Mouse (Mus musculus) splenic B cell, adult 2 months (primary cell): ENCODE results near the gene Pts.

ENCODE experiments used
- DNase-seq: peaks from one replicate; pipeline ENCODE4 v3.0.0-alpha.2; 2011; ENCODE audit warnings: low read depth, low spot score
- H3K27me3 ChIP-seq: 2 replicates; pipeline ENCODE4 v1.6.1; 2012; ENCODE audit warnings: mild to moderate bottlenecking, low read length, moderate library complexity, mixed read lengths; ENCODE audit not compliant: control insufficient read depth, poor library complexity, insufficient read depth, severe bottlenecking
- H3K36me3 ChIP-seq: 2 replicates; pipeline ENCODE4 v1.6.1; 2012; ENCODE audit warnings: mild to moderate bottlenecking, low read length, moderate library complexity, mixed read lengths; ENCODE audit not compliant: control insufficient read depth, poor library complexity, insufficient read depth, severe bottlenecking

Gene Pts

DNA sequence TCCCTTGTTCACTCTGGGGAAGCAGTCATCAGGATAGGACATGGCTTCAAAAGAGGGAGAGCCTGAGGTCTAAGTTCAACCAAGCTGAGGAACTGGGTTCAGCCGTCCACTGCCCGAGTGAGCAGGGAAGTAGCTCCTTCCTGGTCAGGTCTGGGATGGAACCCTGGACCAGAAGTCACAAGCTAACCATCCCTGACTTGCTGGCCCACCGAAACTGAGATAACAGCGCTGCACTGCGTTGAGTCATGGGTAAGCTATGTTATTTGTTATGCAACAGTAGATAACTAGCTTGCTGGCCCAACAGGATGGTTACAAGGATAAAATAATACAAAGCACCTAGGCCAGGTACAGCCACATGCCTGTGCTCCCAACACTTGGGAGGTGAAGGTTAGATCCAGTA lies 13.1 kb downstream of the Pts start:
- DNase-seq, result no peak
- H3K27me3 ChIP-seq, result no peaks in the 10 kb centered on the region; the same call in 1 of the 2 replicates

GRCm38 (mm10) chr9:50507570-50507969 lies 21.0 kb downstream of the Pts start:
- no peaks in the 10 kb centered on the region for H3K36me3 ChIP-seq
- H3K27me3 ChIP-seq, result no peaks in the 10 kb centered on the region; the same call in 1 of the 2 replicates
- no peak for DNase-seq

More for the DNA sequence above, 13.1 kb downstream of the Pts start:
- no peaks in the 10 kb centered on the region for H3K36me3 ChIP-seq

DNA sequence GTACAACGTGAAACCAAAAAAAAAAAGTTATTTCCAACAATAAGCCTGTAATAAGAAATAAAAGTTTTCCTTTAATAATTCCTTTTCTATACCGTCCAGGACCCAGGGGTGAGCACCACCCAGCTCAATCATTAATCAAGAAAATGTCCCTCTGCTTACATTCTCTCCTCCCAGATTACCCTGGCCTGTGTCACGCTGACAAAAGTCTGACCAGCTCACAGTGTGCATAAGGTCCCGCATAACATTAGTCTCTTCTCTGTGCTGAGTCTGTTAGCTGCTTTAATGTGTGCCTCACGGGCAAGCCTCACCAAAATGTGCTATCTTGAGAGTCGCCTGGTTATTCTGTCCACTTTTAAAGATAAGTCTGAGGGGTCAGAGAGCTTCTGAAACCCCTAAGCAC lies 23.1 kb downstream of the Pts start:
- H3K27me3 ChIP-seq, result no peaks in the 10 kb centered on the region
- no peak for DNase-seq
- no peaks in the 10 kb centered on the region for H3K36me3 ChIP-seq

- Histone ChIP-seq H3K36me3 (no peaks in the 10 kb centered on the region), H3K27me3 (no peaks in the 10 kb centered on the region)
- no peak for DNase-seq
These were observed 25.6 kb downstream of the Pts start for GRCm38 (mm10) chr9:50502949-50503348.

- no peaks in the 10 kb centered on the region for H3K36me3 ChIP-seq
- DNase-seq, result peak; percentile 53
- H3K27me3 ChIP-seq, result no peaks in the 10 kb centered on the region
These were observed 27.5 kb downstream of the Pts start for GRCm38 (mm10) chr9:50500974-50501501.

- H3K27me3 ChIP-seq, result no peaks in the 10 kb centered on the region
- no peaks in the 10 kb centered on the region for H3K36me3 ChIP-seq
- DNase-seq, result no peak
These were observed 28.0 kb downstream of the Pts start for GRCm38 (mm10) chr9:50500467-50500973.

- no peak for DNase-seq
- no peaks in the 10 kb centered on the region for H3K36me3 ChIP-seq
- H3K27me3 ChIP-seq, result no peaks in the 10 kb centered on the region
These were observed 28.7 kb downstream of the Pts start for GRCm38 (mm10) chr9:50499781-50500180.

DNA sequence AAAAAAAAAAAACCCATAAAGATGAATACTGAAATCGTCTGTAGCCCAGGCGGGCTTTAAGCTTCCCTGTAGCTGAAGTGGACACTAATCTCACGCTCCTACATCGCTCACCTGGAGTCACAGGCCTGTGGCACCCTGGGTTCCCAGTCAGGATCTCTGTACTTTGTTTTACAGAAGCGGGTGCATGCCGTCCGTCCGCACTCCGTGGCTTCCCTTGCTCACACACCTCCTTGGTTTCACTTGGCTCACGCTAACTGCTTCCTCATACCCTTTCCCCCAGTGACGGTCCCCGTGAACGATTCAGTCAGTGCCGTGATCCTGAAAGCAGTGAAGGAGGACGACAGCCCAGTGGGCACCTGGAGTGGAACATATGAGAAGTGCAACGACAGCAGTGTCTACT lies 29.7 kb downstream of the Pts start:
- DNase-seq, result peak; percentile 11
- no peaks in the 10 kb centered on the region for H3K36me3 ChIP-seq
- no peaks in the 10 kb centered on the region; the same call in 1 of the 2 replicates for H3K27me3 ChIP-seq

DNA sequence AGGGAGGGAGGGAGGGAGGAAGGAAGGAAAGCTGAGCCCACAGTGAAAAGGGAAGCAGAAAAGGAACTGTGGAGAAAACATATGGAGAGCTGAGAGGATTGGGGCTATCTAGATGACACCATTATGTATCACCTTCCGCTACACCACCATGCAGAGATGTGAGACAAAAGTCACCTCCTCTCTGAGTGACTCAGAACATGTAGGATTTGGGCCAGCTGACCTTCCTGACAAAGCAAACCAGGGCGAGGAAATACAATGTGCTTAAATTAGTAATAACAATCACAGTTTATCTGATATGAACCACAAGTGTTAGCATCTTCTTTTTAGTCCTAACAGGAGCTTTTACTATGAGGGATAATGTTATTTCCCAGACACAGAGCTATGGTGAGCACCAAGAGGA lies 31.0 kb downstream of the Pts start:
- DNase-seq, result no peak
- Histone ChIP-seq H3K36me3 (no peaks in the 10 kb centered on the region), H3K27me3 (no peaks in the 10 kb centered on the region; the same call in 1 of the 2 replicates)

- DNase-seq, result no peak
- Histone ChIP-seq H3K27me3 (no peaks in the 10 kb centered on the region; the same call in 1 of the 2 replicates), H3K36me3 (no peaks in the 10 kb centered on the region)
These were observed 31.4 kb downstream of the Pts start for GRCm38 (mm10) chr9:50497076-50497475.

DNA sequence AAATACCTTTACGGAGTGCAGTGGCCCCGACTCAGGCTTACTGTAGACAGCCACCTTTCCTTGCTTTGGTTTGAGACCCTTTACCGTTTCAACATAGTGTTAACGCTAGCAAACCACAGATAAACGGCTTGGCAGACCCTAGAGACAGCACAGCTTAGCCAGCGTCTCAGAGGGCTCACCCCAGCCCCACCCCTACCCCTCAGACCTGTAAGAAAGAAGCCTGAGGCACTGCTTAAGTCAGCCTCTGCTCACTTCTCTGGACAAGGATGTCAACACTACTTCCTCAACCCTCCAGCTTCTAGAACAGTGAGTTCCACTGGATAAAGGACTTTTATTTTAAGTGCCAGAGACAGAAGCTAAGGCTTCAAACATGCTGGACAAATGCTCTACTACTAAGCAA lies 32.0 kb downstream of the Pts start:
- H3K27me3 ChIP-seq, result no peaks in the 10 kb centered on the region; the same call in 1 of the 2 replicates
- H3K36me3 ChIP-seq, result no peaks in the 10 kb centered on the region
- no peak for DNase-seq

DNA sequence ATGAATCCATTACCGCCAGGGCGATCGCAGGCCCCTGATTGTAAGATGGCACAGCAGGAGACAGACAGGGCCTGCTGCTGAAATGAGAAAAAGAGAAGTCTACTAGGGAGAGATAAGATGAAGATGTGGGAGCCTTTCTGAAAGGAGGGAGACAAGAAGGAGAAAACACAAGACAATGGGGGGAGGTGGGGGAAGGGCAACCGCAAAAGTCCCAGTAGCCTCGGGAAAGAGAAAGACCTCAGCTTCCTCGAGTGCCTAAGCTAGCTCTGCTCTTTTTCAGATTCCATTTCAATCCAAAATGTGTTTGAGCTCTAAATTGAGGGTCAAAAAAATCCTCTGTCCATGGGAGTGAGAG lies 32.4 kb downstream of the Pts start:
- no peaks in the 10 kb centered on the region; the same call in 1 of the 2 replicates for H3K27me3 ChIP-seq
- no peaks in the 10 kb centered on the region for H3K36me3 ChIP-seq
- DNase-seq, result no peak

DNA sequence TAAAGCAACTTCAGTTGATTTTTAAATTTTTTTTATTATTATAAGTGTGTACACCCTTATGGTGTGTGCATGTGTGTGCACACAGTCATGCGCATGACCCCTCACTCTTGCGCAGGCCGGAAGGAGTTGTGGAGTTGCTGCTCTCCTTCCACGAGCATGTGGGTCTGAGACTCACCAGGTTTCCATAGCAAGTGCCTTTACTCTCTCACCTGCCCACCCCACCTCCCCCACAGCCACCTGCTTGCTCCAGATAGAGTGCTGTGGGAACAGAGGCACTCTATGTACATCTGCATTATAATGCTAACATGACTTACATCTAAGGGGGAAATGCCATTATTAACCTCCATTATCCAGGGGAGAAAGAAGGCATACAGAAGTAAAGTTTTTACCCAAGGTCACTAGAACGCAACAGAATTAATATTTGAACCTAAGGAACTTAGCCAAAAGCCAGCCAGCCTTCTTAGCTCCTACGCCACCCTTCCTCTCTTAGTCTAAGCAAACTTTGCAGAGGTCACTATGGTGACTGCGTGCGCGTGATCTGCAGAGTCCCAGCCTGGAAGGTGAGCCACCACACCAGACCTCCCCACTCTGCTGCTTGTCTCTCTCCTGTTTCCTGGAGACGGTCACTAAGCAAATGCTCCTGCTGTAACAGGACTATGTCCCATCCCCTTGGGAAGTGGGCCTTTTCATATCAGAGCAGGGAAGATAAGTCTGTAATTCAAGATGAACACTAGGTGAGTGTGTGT lies 32.9 kb downstream of the Pts start:
- DNase-seq, result no peak
- Histone ChIP-seq H3K36me3 (no peaks in the 10 kb centered on the region), H3K27me3 (no peaks in the 10 kb centered on the region; the same call in 1 of the 2 replicates)

DNA sequence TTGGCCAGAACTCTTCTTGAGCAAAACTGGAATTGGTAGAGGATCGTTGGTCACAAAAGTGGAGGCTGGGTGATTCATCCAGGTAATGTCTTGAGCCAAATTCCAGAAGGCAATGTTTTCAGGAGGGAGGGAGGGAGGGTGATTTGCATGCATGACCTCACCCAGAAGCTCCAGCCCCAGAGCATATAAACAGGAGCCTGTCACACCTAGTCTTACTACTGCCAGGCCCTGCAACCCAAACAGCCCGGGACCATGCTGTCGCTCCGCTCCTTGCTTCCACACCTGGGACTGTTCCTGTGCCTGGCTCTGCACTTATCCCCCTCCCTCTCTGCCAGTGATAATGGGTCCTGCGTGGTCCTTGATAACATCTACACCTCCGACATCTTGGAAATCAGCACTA lies 34.2 kb downstream of the Pts start, which contains the start of gene Plet1:
Gene Plet1 (plus strand): TSS at position 215 of the 400 bp plus-strand sequence.
- Histone ChIP-seq H3K27me3 (no peaks in the 10 kb centered on the region; the same call in 1 of the 2 replicates), H3K36me3 (no peaks in the 10 kb centered on the region)
- no peak for DNase-seq

GRCm38 (mm10) chr9:50493777-50494176 lies 34.7 kb downstream of the Pts start:
- no peaks in the 10 kb centered on the region for H3K36me3 ChIP-seq
- no peak for DNase-seq
- H3K27me3 ChIP-seq, result no peaks in the 10 kb centered on the region; the same call in 1 of the 2 replicates
